Mouse (Mus musculus) megakaryocyte, embryonic 14.5 days (primary cell): Measurements from ENCODE around the gene Rbms2.

Experiments
- FLI1 ChIP-seq: IDR thresholded peaks from 2 replicates; pipeline ENCODE4 v1.6.1; 2012; ENCODE audit warnings: low read length, inconsistent platforms, mixed read lengths
- GATA1 ChIP-seq: IDR thresholded peaks from 3 replicates; pipeline ENCODE4 v1.6.1; 2012; ENCODE audit warnings: mixed read lengths, low read length, inconsistent platforms, borderline replicate concordance

DNA sequence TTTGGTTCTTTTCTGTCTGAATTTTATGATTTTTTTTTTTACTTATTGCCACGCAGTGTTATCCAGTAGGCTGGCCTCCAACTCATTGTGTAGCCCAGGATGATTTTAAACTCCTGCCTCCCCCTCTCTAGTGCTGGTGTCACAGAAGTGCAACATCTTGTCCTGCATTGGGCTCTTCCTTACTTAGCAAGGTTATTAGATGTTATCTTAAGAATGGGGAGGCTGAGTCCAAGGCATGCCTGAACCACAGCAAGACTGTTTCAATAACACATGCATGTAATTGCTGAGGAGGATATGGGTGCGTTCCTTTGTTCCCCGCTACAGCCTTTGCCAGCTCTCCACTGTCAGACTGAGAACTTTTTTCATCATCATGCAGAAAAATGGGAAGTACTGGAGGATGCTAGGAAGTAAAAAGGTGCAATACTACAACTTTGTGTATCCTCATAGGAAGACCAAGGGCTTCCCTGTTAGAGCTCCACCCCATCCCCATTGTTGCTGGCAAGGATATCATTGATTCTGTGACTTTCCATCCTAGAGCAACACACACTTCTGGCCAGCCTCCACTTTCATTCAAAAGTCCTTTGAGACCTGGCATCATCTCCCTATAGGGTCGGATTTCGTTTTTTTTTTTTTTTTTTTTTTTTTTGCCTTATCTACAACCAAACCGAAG is 98.2 kb downstream of the Rbms2 start:
- no peak for TF ChIP-seq GATA1
- TF ChIP-seq FLI1 = no peak
